Mouse (Mus musculus) erythroblast, embryonic 14.5 days (primary cell): ENCODE data around the gene Gmppb.

Experiments
- GATA1 ChIP-seq: IDR thresholded peaks from 2 replicates; pipeline ENCODE4 v1.6.1; 2012; ENCODE audit warnings: low read length, inconsistent platforms, mixed read lengths
- TAL1 ChIP-seq: IDR thresholded peaks from 3 replicates; pipeline ENCODE4 v1.6.1; 2012; ENCODE audit warnings: low read length, inconsistent platforms, mixed read lengths

GRCm38 (mm10) chr9:108023216-108023615 is 25.8 kb upstream of the Gmppb start:
- TF ChIP-seq TAL1 (no peak), GATA1 (no peak)
